Mouse (Mus musculus) midbrain, embryonic 10.5 days (tissue): ENCODE data around the gene Zpld1. TPM values are rescaled to one million over a fixed set of nuclear protein-coding genes. Genes with fewer than 3 reads are reported as not detected.
A peak's percentile ranks its signal among the peaks of the same experiment; 100 is the strongest.

ENCODE experiments used
- DNase-seq: peaks from one replicate; pipeline ENCODE4 v3.0.0-alpha.2; 2017; ENCODE audit warnings: low spot score
- H3K27ac ChIP-seq: fragments of 300-500 bp; sonication (generic); replicated peaks from 2 replicates; pipeline ENCODE4 v1.5.1; 2016; ENCODE audit warnings: mild to moderate bottlenecking
- H3K27me3 ChIP-seq: fragments of 300-500 bp; sonication (generic); 2 replicates; pipeline ENCODE4 v1.6.1; 2016; ENCODE audit warnings: low read depth, mild to moderate bottlenecking; ENCODE audit not compliant: poor library complexity, severe bottlenecking
- H3K36me3 ChIP-seq: fragments of 300-500 bp; sonication (generic); 2 replicates; pipeline ENCODE4 v1.6.1; 2016; ENCODE audit warnings: mild to moderate bottlenecking, moderate library complexity
- H3K4me1 ChIP-seq: fragments of 300-500 bp; sonication (generic); 2 replicates; pipeline ENCODE4 v1.6.1; 2016
- H3K4me3 ChIP-seq: fragments of 300-500 bp; sonication (generic); 2 replicates; pipeline ENCODE4 v1.5.1; 2016; ENCODE audit warnings: mild to moderate bottlenecking, moderate library complexity
- H3K9me3 ChIP-seq: fragments of 300-500 bp; sonication (generic); replicated peaks from 2 replicates; pipeline ENCODE4 v1.6.1; 2016; ENCODE audit warnings: mild to moderate bottlenecking
- WGBS: fragments of 180-500 bp; shearing (Covaris S2); methylation state at CpG from one replicate; pipeline ENCODE4 v1.1.7; 2016; 5-methylcytosine and 5-hydroxymethylcytosine counted together
- polyA plus RNA-seq: library from polyadenylated mRNA; unstranded; fragments of >200 nt; fragmentation: Nextera tagmentation; extraction: Ambion mirVana; gene quantifications from 2 replicates; pipeline ENCODE4 v1.2.1, GENCODE M21; 2016

Gene Zpld1
- polyA plus RNA-seq: 0.07 and 0.10 TPM in 2 replicates

GRCm38 (mm10) chr16:55297886-55298285 is at the start of gene Zpld1:
Gene Zpld1, minus strand, starts transcription at chr16:55297986.
- no peak for DNase-seq
- no peak within 1 kb of the TSS for H3K4me3 ChIP-seq
- no peaks in the 10 kb centered on the region for H3K36me3 ChIP-seq
- no peaks in the 10 kb centered on the region for H3K27me3 ChIP-seq
- no peak within 1 kb of the TSS for H3K27ac ChIP-seq
- H3K9me3 ChIP-seq: no peaks in the 10 kb centered on the region
- WGBS: 94% methylated on average over 2 of the region's 2 CpGs
- no peaks in the 10 kb centered on the region for H3K4me1 ChIP-seq

GRCm38 (mm10) chr16:55345644-55346043 is 47.9 kb upstream of the Zpld1 start:
- Histone ChIP-seq H3K36me3 (no peaks in the 10 kb centered on the region), H3K27ac (no peak overlapping the region), H3K4me3 (no peak overlapping the region), H3K27me3 (no peaks in the 10 kb centered on the region), H3K9me3 (no peaks in the 10 kb centered on the region), H3K4me1 (no peaks in the 10 kb centered on the region)
- 86% methylated on average over 3 of the region's 3 CpGs for WGBS
- no peak for DNase-seq

GRCm38 (mm10) chr16:55321542-55322514 is 24.0 kb upstream of the Zpld1 start:
- Histone ChIP-seq H3K4me3 (no peak overlapping the region), H3K27me3 (peaks cover 9% of the 10 kb centered on the region; the same call in 1 of the 2 replicates), H3K4me1 (peaks cover 13% of the 10 kb centered on the region), H3K9me3 (no peaks in the 10 kb centered on the region), H3K27ac (peak overlapping the region; percentile 42; the same call in 1 of the 2 replicates), H3K36me3 (no peaks in the 10 kb centered on the region)
- DNase-seq: peak; percentile 56
- 56% methylated on average over 8 of the region's 8 CpGs for WGBS

- H3K4me3 ChIP-seq: no peak overlapping the region
- H3K9me3 ChIP-seq: no peaks in the 10 kb centered on the region
- peaks cover 19% of the 10 kb centered on the region for H3K4me1 ChIP-seq
- no peaks in the 10 kb centered on the region for H3K36me3 ChIP-seq
- DNase-seq: no peak
- H3K27me3 ChIP-seq: peaks cover 9% of the 10 kb centered on the region; the same call in 1 of the 2 replicates
- H3K27ac ChIP-seq: no peak overlapping the region
Measured at GRCm38 (mm10) chr16:55316996-55317395, 19.2 kb upstream of the Zpld1 start.

GRCm38 (mm10) chr16:55312106-55312505 is 14.3 kb upstream of the Zpld1 start:
- Histone ChIP-seq H3K27ac (no peak overlapping the region), H3K27me3 (no peaks in the 10 kb centered on the region), H3K36me3 (no peaks in the 10 kb centered on the region), H3K9me3 (no peaks in the 10 kb centered on the region), H3K4me1 (peaks cover 10% of the 10 kb centered on the region), H3K4me3 (no peak overlapping the region)
- DNase-seq: no peak
- 98% methylated on average over 3 of the region's 3 CpGs for WGBS

- no peak for DNase-seq
- no peaks in the 10 kb centered on the region for H3K9me3 ChIP-seq
- no peaks in the 10 kb centered on the region for H3K4me1 ChIP-seq
- no peaks in the 10 kb centered on the region for H3K36me3 ChIP-seq
- WGBS: 84% methylated on average over 2 of the region's 2 CpGs
- H3K4me3 ChIP-seq: no peak overlapping the region
- H3K27ac ChIP-seq: no peak overlapping the region
- H3K27me3 ChIP-seq: no peaks in the 10 kb centered on the region
Measured at GRCm38 (mm10) chr16:55282696-55283095, 15.1 kb downstream of the Zpld1 start.

- DNase-seq: no peak
- Histone ChIP-seq H3K9me3 (no peaks in the 10 kb centered on the region), H3K4me1 (no peaks in the 10 kb centered on the region), H3K27me3 (no peaks in the 10 kb centered on the region), H3K27ac (no peak overlapping the region), H3K4me3 (no peak overlapping the region), H3K36me3 (no peaks in the 10 kb centered on the region)
- 88% methylated on average over 3 of the region's 3 CpGs for WGBS
Measured at GRCm38 (mm10) chr16:55277447-55277846, 20.3 kb downstream of the Zpld1 start.

- H3K27ac ChIP-seq: no peak overlapping the region
- peaks cover 7% of the 10 kb centered on the region for H3K4me1 ChIP-seq
- WGBS: 13% methylated on average over 4 of the region's 4 CpGs
- no peak overlapping the region for H3K4me3 ChIP-seq
- no peaks in the 10 kb centered on the region for H3K27me3 ChIP-seq
- no peak for DNase-seq
- no peaks in the 10 kb centered on the region for H3K9me3 ChIP-seq
- no peaks in the 10 kb centered on the region for H3K36me3 ChIP-seq
Measured at GRCm38 (mm10) chr16:55265281-55265680, 32.5 kb downstream of the Zpld1 start.

GRCm38 (mm10) chr16:55260862-55261574 is 36.8 kb downstream of the Zpld1 start:
- no peaks in the 10 kb centered on the region for H3K9me3 ChIP-seq
- no peak overlapping the region for H3K27ac ChIP-seq
- WGBS: 79% methylated on average over 7 of the region's 7 CpGs
- H3K4me3 ChIP-seq: no peak overlapping the region
- no peaks in the 10 kb centered on the region for H3K27me3 ChIP-seq
- H3K36me3 ChIP-seq: no peaks in the 10 kb centered on the region
- no peak for DNase-seq
- H3K4me1 ChIP-seq: peaks cover 7% of the 10 kb centered on the region

- Histone ChIP-seq H3K4me1 (no peaks in the 10 kb centered on the region), H3K27me3 (no peaks in the 10 kb centered on the region), H3K36me3 (no peaks in the 10 kb centered on the region), H3K27ac (no peak overlapping the region), H3K9me3 (no peaks in the 10 kb centered on the region), H3K4me3 (no peak overlapping the region)
- WGBS: 90% methylated on average over 6 of the region's 6 CpGs
- DNase-seq: no peak
Measured at GRCm38 (mm10) chr16:55259719-55260118, 38.1 kb downstream of the Zpld1 start.

GRCm38 (mm10) chr16:55240996-55241395 is 56.8 kb downstream of the Zpld1 start:
- Histone ChIP-seq H3K4me1 (no peaks in the 10 kb centered on the region), H3K36me3 (no peaks in the 10 kb centered on the region), H3K27ac (no peak overlapping the region), H3K4me3 (no peak overlapping the region), H3K9me3 (no peaks in the 10 kb centered on the region), H3K27me3 (no peaks in the 10 kb centered on the region)
- WGBS: 80% methylated on average over 2 of the region's 2 CpGs
- DNase-seq: no peak

- Histone ChIP-seq H3K4me1 (no peaks in the 10 kb centered on the region), H3K27ac (no peak overlapping the region), H3K27me3 (no peaks in the 10 kb centered on the region), H3K4me3 (no peak overlapping the region), H3K36me3 (no peaks in the 10 kb centered on the region), H3K9me3 (no peaks in the 10 kb centered on the region)
- DNase-seq: no peak
- 94% methylated on average over 1 of the region's 1 CpGs for WGBS
Measured at GRCm38 (mm10) chr16:55228995-55229622, 68.7 kb downstream of the Zpld1 start.
